Mouse (Mus musculus): Measurements from ENCODE around the gene Mak.

DNA sequence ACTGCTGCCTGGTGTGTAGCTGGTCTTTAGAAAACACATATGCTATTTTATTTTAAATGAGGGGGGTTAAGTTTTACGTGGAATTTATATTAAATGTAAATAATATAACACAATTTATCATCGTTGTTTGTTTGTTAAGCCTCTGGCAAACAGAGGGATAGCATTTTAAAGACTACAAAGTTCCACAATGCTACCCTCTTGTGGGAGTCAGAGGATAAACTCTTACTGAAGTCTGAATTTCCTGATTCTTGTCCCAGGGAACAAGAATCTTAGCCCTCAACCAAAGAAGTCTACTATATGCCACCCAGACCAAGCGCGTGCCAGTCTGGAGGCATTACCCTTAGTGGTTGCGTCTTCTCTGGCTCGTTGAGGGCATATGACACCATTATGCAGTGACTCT lies 32.2 kb downstream of the Mak start:
- TF ChIP-seq POLR2A (IDR thresholded peaks at IDR 0.05; ENCODE audit: control insufficient read depth, extremely low read depth, insufficient read depth, low read length, poor library complexity) (no peak), CTCF (IDR thresholded peaks at IDR 0.05; ENCODE audit: borderline replicate concordance, control insufficient read depth, extremely low read depth, insufficient read depth, low read length, poor library complexity) (no peak)

All from thymus, adult 2 months (tissue).